Mouse (Mus musculus) liver, embryonic 14.5 days (tissue): ENCODE measurements around the gene Gjb5.

Experiments
- CTCF ChIP-seq: IDR thresholded peaks from 2 replicates; pipeline ENCODE4 v1.5.1; 2016; ENCODE audit warnings: antibody characterized with exemption, low read depth, control low read depth
- EP300 ChIP-seq: IDR thresholded peaks from 2 replicates; pipeline ENCODE4 v1.6.1; 2016; ENCODE audit warnings: antibody characterized with exemption, low read depth

DNA sequence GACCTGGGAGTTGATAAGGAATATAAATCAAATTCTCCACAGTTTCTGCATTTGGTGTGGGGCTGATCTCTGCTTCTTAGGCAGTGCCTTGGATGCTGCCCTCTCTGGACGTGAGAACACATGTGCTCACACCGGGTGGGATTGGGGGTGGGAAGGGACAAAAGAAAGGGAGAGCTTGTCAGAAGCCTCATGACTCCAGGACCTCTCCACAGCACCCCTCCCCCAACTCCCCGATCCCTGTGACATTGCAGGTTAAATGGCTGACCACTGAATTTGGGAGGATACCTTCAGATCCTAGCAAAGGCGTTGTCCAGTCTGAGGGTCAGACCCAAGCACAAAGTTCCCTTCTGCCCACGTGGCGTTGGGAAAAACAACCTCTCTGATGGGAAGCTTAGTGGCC is 6.5 kb upstream of the Gjb5 start:
- no peak for TF ChIP-seq CTCF
- TF ChIP-seq EP300, result no peak
